Mouse (Mus musculus) lung, embryonic 14.5 days (tissue): Measurements from ENCODE around the gene Arhgef25. TPM values are rescaled to one million over a fixed set of nuclear protein-coding genes. Genes with fewer than 3 reads are reported as not detected.

Source experiments
- ATAC-seq: fragments of 200-750 bp; cut with Nextera tagmentation; 2 replicates; pipeline ENCODE4 v1.8.0; 2017; ENCODE audit warnings: mild to moderate bottlenecking, moderate TSS enrichment, moderate library complexity; ENCODE audit not compliant: insufficient read depth
- DNase-seq: peaks from one replicate; pipeline ENCODE4 v3.0.0-alpha.2; 2015
- H3K27ac ChIP-seq: fragments of 300-500 bp; sonication (generic); 2 replicates; pipeline ENCODE4 v1.5.1; 2014; ENCODE audit warnings: low read depth, mild to moderate bottlenecking, moderate library complexity
- H3K27me3 ChIP-seq: fragments of 300-500 bp; sonication (generic); 2 replicates; pipeline ENCODE4 v1.6.1; 2014; ENCODE audit warnings: low read length, control low read depth; ENCODE audit not compliant: insufficient read depth
- H3K36me3 ChIP-seq: fragments of 300-500 bp; sonication (generic); 2 replicates; pipeline ENCODE4 v1.6.1; 2014; ENCODE audit warnings: control low read depth; ENCODE audit not compliant: insufficient read depth
- H3K4me1 ChIP-seq: fragments of 300-500 bp; sonication (generic); 2 replicates; pipeline ENCODE4 v1.6.1; 2014; ENCODE audit warnings: antibody characterized with exemption, control low read depth; ENCODE audit not compliant: insufficient read depth
- H3K4me2 ChIP-seq: fragments of 300-500 bp; sonication (generic); 2 replicates; pipeline ENCODE4 v1.6.1; 2014; ENCODE audit warnings: mild to moderate bottlenecking
- H3K4me3 ChIP-seq: fragments of 300-500 bp; sonication (generic); 2 replicates; pipeline ENCODE4 v1.5.1; 2014; ENCODE audit warnings: low read depth, low read length
- H3K9ac ChIP-seq: fragments of 300-500 bp; sonication (generic); 2 replicates; pipeline ENCODE4 v1.6.1; 2014
- H3K9me3 ChIP-seq: fragments of 300-500 bp; sonication (generic); 2 replicates; pipeline ENCODE4 v1.6.1; 2016; ENCODE audit warnings: low read depth, low read length, control low read depth
- CTCF ChIP-seq: IDR thresholded peaks from 2 replicates; pipeline ENCODE4 v1.5.1; 2016; ENCODE audit warnings: antibody characterized with exemption, low read depth
- WGBS: fragments of 180-500 bp; shearing (Covaris S2); extraction: QIAGEN DNeasy Blood & Tissue Kit; methylation state at CpG from one replicate; pipeline ENCODE4 v1.1.7; 2014; 5-methylcytosine and 5-hydroxymethylcytosine counted together
- polyA plus RNA-seq: library from polyadenylated mRNA; unstranded; fragments of >200 nt; fragmentation: Nextera tagmentation; extraction: Ambion mirVana; gene quantifications from 2 replicates; pipeline ENCODE4 v1.2.1, GENCODE M21; 2014

Arhgef25 gene
- polyA plus RNA-seq, 1 experiment from 2014 or later = 48.7 TPM

- Histone ChIP-seq H3K9me3 (no peaks in the 10 kb centered on the region), H3K27ac (peak overlapping the region; percentile 90), H3K4me3 (peak overlapping the region; percentile 67), H3K27me3 (no peaks in the 10 kb centered on the region), H3K4me2 (peak overlapping the region; percentile 97), H3K4me1 (peaks cover 20% of the 10 kb centered on the region), H3K9ac (no peak overlapping the region), H3K36me3 (peaks cover 33% of the 10 kb centered on the region)
- TF ChIP-seq CTCF = no peak
- DNase-seq (no peak), ATAC-seq (no peak)
- WGBS = 35% methylated on average over 14 of the region's 14 CpGs
Observed at GRCm38 (mm10) chr10:127190398-127191190, 711 bp upstream of the Arhgef25 start.

GRCm38 (mm10) chr10:127189116-127189650, 700 bp downstream of the Arhgef25 start:
- Histone ChIP-seq H3K4me1 (peaks cover 15% of the 10 kb centered on the region), H3K4me2 (peak overlapping the region; percentile 97), H3K27ac (peak overlapping the region; percentile 90), H3K4me3 (peak overlapping the region; percentile 67), H3K36me3 (peaks cover 45% of the 10 kb centered on the region), H3K9ac (peak overlapping the region; percentile 83), H3K9me3 (no peaks in the 10 kb centered on the region), H3K27me3 (no peaks in the 10 kb centered on the region)
- DNase-seq (peak; percentile 63), ATAC-seq (peak; percentile 24)
- under 1% methylated on average over 26 of the region's 26 CpGs for WGBS
- TF ChIP-seq CTCF = no peak

DNA sequence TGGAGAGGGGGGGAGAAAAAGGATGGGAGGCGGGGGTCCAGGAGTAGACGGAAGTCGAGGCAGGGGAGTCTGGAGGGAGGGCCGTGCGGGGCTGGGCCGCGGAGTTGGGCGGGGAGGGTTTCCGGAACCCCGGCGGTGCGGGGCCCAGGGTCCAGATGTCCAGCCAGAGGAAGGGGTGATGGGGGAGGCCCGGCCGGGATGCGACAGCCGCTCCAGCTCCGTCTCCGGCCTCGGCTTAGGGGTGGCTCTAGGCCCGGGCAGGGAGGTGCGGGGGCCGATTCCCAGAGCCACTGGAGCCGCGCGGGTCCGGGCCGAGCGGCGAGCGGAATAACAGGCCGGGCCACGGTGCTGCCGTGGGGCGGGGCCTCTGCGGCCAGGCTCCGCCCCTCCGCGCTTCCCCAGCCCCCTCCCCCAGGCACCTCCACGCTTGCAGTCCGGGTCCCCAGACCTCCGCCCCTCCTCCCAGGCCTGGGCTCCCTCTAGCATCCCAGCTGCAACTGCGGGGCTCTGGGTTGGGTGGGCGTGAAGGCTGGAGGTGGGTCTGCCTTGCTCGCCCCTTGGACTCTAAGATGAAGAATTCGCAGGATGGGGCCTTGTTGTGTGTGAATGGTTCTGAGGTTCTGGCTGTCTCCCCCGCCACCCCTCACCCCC, 1.3 kb downstream of the Arhgef25 start:
- peak overlapping the region; percentile 90 for H3K27ac ChIP-seq
- ATAC-seq (peak; percentile 81), DNase-seq (peak; percentile 88)
- peak overlapping the region; percentile 67 for H3K4me3 ChIP-seq
- H3K4me2 ChIP-seq = peak overlapping the region; percentile 97
- no peak for TF ChIP-seq CTCF
- peak overlapping the region; percentile 83 for H3K9ac ChIP-seq
- no peaks in the 10 kb centered on the region for H3K9me3 ChIP-seq
- H3K27me3 ChIP-seq = no peaks in the 10 kb centered on the region
- peaks cover 15% of the 10 kb centered on the region for H3K4me1 ChIP-seq
- WGBS = 0% methylated on average over 42 of the region's 46 CpGs
- H3K36me3 ChIP-seq = peaks cover 47% of the 10 kb centered on the region

- ATAC-seq (no peak), DNase-seq (no peak)
- Histone ChIP-seq H3K9me3 (no peaks in the 10 kb centered on the region), H3K4me1 (peaks cover 15% of the 10 kb centered on the region), H3K36me3 (peaks cover 49% of the 10 kb centered on the region), H3K4me2 (peak overlapping the region; percentile 97), H3K9ac (peak overlapping the region; percentile 83), H3K27ac (peak overlapping the region; percentile 90), H3K27me3 (no peaks in the 10 kb centered on the region), H3K4me3 (peak overlapping the region; percentile 67)
- TF ChIP-seq CTCF = no peak
- WGBS = under 1% methylated on average over 19 of the region's 21 CpGs
Observed at GRCm38 (mm10) chr10:127188079-127188453, 1.8 kb downstream of the Arhgef25 start.

GRCm38 (mm10) chr10:127187371-127188078, 2.4 kb downstream of the Arhgef25 start:
- peaks cover 15% of the 10 kb centered on the region for H3K4me1 ChIP-seq
- no peak for DNase-seq
- peak overlapping the region; percentile 67 for H3K4me3 ChIP-seq
- no peak for TF ChIP-seq CTCF
- WGBS = 45% methylated on average over 10 of the region's 10 CpGs
- peaks cover 47% of the 10 kb centered on the region for H3K36me3 ChIP-seq
- ATAC-seq = no peak
- H3K9me3 ChIP-seq = no peaks in the 10 kb centered on the region
- H3K27ac ChIP-seq = peak overlapping the region; percentile 90; the same call in 1 of the 2 replicates
- peak overlapping the region; percentile 83 for H3K9ac ChIP-seq
- no peaks in the 10 kb centered on the region for H3K27me3 ChIP-seq
- peak overlapping the region; percentile 97 for H3K4me2 ChIP-seq

- Histone ChIP-seq H3K36me3 (peaks cover 44% of the 10 kb centered on the region), H3K4me2 (no peak overlapping the region), H3K27me3 (no peaks in the 10 kb centered on the region), H3K4me1 (peaks cover 15% of the 10 kb centered on the region), H3K27ac (no peak overlapping the region), H3K9ac (no peak overlapping the region), H3K9me3 (no peaks in the 10 kb centered on the region), H3K4me3 (0 out of 2 replicates have a peak overlapping the region, but pooled peaks have one; percentile 2)
- DNase-seq (no peak), ATAC-seq (no peak)
- TF ChIP-seq CTCF = peak; percentile 47
- 71% methylated on average over 1 of the region's 1 CpGs for WGBS
Observed at GRCm38 (mm10) chr10:127186451-127186850, 3.4 kb downstream of the Arhgef25 start.
